ENCODE assay signal across 18 mouse cellular contexts in genomic region chr3:110094407-110094806, GRCm38 (mm10). TPM values are rescaled to one million over a fixed set of nuclear protein-coding genes. Genes with fewer than 3 reads are reported as not detected.
A peak's percentile ranks its signal among the peaks of the same experiment; 100 is the strongest.
DNase-seq lines count a peak whose midpoint lies in the region; ATAC-seq lines count a peak whose summit lies in the region.
"Had no signal": no experiment of that assay in that cellular context is flagged by ENCODE, and none has a peak within 500 bp of the region (broad histone marks: within the 10 kb centered on the region; RNA-seq: fewer than 3 reads in every experiment).

No protein-coding gene starts in this region.

- H3K36me3 ChIP-seq in forebrain, embryonic 15.5 days, result no peaks in the 10 kb centered on the region
- no peaks in the 10 kb centered on the region for H3K36me3 ChIP-seq in forebrain, embryonic 13.5 days (ENCODE audit: poor library complexity, severe bottlenecking)
- H3K36me3 ChIP-seq: embryonic facial prominence, embryonic 13.5 days; embryonic facial prominence, embryonic 15.5 days; forebrain, embryonic 10.5 days had no signal

- H3K27me3 ChIP-seq in forebrain, embryonic 15.5 days, result no peaks in the 10 kb centered on the region
- H3K27me3 ChIP-seq in forebrain, embryonic 13.5 days, result no peaks in the 10 kb centered on the region
- H3K27me3 ChIP-seq: embryonic facial prominence, embryonic 13.5 days; embryonic facial prominence, embryonic 15.5 days had no signal

- peak; percentile 3; the same call in 1 of the 2 replicates for ATAC-seq in forebrain, embryonic 15.5 days (replicated peaks)
- ATAC-seq in forebrain, embryonic 13.5 days, result no peak
- ATAC-seq in frontal cortex, adult (ENCODE audit: low TSS enrichment), result peak; percentile 80

- no peak overlapping the region for H3K9ac ChIP-seq in forebrain, embryonic 15.5 days (replicated peaks)
- H3K9ac ChIP-seq in forebrain, embryonic 13.5 days, result no peak overlapping the region
- H3K9ac ChIP-seq: embryonic facial prominence, embryonic 13.5 days; embryonic facial prominence, embryonic 15.5 days had no signal

- WGBS in forebrain, embryonic 15.5 days, result 51% methylated on average over 2 of the region's 2 CpGs
- WGBS in forebrain, embryonic 13.5 days, result 65% methylated on average over 2 of the region's 2 CpGs

- H3K4me2 ChIP-seq in forebrain, embryonic 15.5 days (replicated peaks), result no peak overlapping the region
- no peak overlapping the region for H3K4me2 ChIP-seq in forebrain, embryonic 13.5 days
- H3K4me2 ChIP-seq: embryonic facial prominence, embryonic 13.5 days; embryonic facial prominence, embryonic 15.5 days had no signal

- no peak overlapping the region for H3K4me3 ChIP-seq in forebrain, embryonic 15.5 days
- no peak overlapping the region for H3K4me3 ChIP-seq in forebrain, embryonic 13.5 days
- H3K4me3 ChIP-seq: embryonic facial prominence, embryonic 13.5 days; embryonic facial prominence, embryonic 15.5 days; erythroblast, embryonic 14.5 days; forebrain, embryonic 10.5 days had no signal

- H3K9me3 ChIP-seq in forebrain, embryonic 15.5 days, result no peaks in the 10 kb centered on the region
- no peaks in the 10 kb centered on the region for H3K9me3 ChIP-seq in forebrain, embryonic 13.5 days (replicated peaks)
- H3K9me3 ChIP-seq: embryonic facial prominence, embryonic 13.5 days; embryonic facial prominence, embryonic 15.5 days; forebrain, embryonic 10.5 days had no signal

- H3K27ac ChIP-seq in forebrain, embryonic 15.5 days (replicated peaks), result no peak overlapping the region
- H3K27ac ChIP-seq in forebrain, embryonic 13.5 days, result no peak overlapping the region
- H3K27ac ChIP-seq: embryonic facial prominence, embryonic 13.5 days; embryonic facial prominence, embryonic 15.5 days; forebrain, embryonic 10.5 days had no signal

- DNase-seq in frontal cortex, postnatal 25 days (ENCODE audit: low spot score in 2 of 2), result no peak
- DNase-seq: adrenal gland, adult 2 months; adrenal gland, postnatal 10 days; adrenal gland, postnatal 25 days; cerebellum, adult 11 months; cerebellum, adult 18-20 months; cerebellum, adult 8-10 months; cerebellum, adult 9-11 months; cerebellum, postnatal 14 days; cerebellum, postnatal 36 days; embryo, embryonic 11 days had no signal

- peaks cover 13% of the 10 kb centered on the region for H3K4me1 ChIP-seq in forebrain, embryonic 15.5 days
- peaks cover 13% of the 10 kb centered on the region for H3K4me1 ChIP-seq in forebrain, embryonic 13.5 days
- H3K4me1 ChIP-seq: embryonic facial prominence, embryonic 13.5 days; embryonic facial prominence, embryonic 15.5 days; forebrain, embryonic 10.5 days had no signal

RNA-seq across cellular contexts. Expression of gene Ntng1, which starts 49.4 kb away (rescaled TPM):
- polyA plus RNA-seq in forebrain, embryonic 15.5 days (2015; fragmentation: Nextera tagmentation; extraction: Ambion mirVana), result 11.4 and 16.6 TPM in 2 replicates
- polyA plus RNA-seq in forebrain, embryonic 13.5 days (2015; fragmentation: Nextera tagmentation; extraction: Ambion mirVana), result 9.0 and 12.6 TPM in 2 replicates
- polyA plus RNA-seq: erythroblast, embryonic 14.5 days had no signal
